Mouse (Mus musculus) CH12.LX (cell line): ENCODE measurements around the gene Atxn7l3. TPM values are rescaled to one million over a fixed set of nuclear protein-coding genes. Genes with fewer than 3 reads are reported as not detected.

Source experiments
- DNase-seq: peaks from one replicate; pipeline ENCODE4 v3.0.0-alpha.2; 2013; ENCODE audit errors: extremely low read depth
- H3K27ac ChIP-seq: 2 replicates; pipeline ENCODE4 v1.5.1; 2012; ENCODE audit warnings: low read depth, mild to moderate bottlenecking, control low read depth, moderate library complexity; ENCODE audit not compliant: insufficient read depth
- H3K27me3 ChIP-seq: replicated peaks from 2 replicates; pipeline ENCODE3; 2012; ENCODE audit warnings: inconsistent platforms
- H3K36me3 ChIP-seq, 2 experiments: replicated peaks in 1 of 2; 2 replicates each; pipeline versions ENCODE3 to v1.6.1; 2012; ENCODE audit warnings: inconsistent platforms in 1 of 2, low read length in 1 of 2, mild to moderate bottlenecking in 1 of 2, mixed read lengths in 1 of 2, moderate library complexity in 1 of 2; ENCODE audit not compliant: control insufficient read depth in 1 of 2, insufficient read depth in 1 of 2
- H3K4me1 ChIP-seq, 2 experiments: 2 replicates each; pipeline ENCODE4 v1.6.1; 2012; ENCODE audit warnings: inconsistent platforms in 1 of 2, moderate library complexity in 1 of 2; ENCODE audit not compliant: insufficient read depth in 2 of 2, control insufficient read depth in 1 of 2
- H3K4me2 ChIP-seq: 2 replicates; pipeline ENCODE4 v1.6.1; 2012; ENCODE audit warnings: low read depth, mild to moderate bottlenecking, control low read depth; ENCODE audit not compliant: poor library complexity, insufficient read depth, severe bottlenecking
- H3K4me3 ChIP-seq, 3 experiments: fragments of 150-350 bp in 1 of 3; sonication (generic) in 1 of 3; replicated peaks in 1 of 3; 2 replicates each; pipeline versions ENCODE3 to v1.5.1; 2011 to 2012; ENCODE audit warnings: low read depth in 2 of 3, low read length in 2 of 3, mild to moderate bottlenecking in 2 of 3, moderate library complexity in 2 of 3, control low read depth in 1 of 3, improper control_type of control experiment in 1 of 3, inconsistent platforms in 1 of 3, mixed read lengths in 1 of 3; ENCODE audit not compliant: poor library complexity in 1 of 3
- H3K79me2 ChIP-seq: replicated peaks from 2 replicates; pipeline ENCODE4 v1.6.1; 2012; ENCODE audit warnings: mild to moderate bottlenecking, moderate library complexity; ENCODE audit not compliant: control insufficient read depth, poor library complexity, insufficient read depth, severe bottlenecking; ENCODE audit errors: extremely low read depth
- H3K9ac ChIP-seq: 2 replicates; pipeline ENCODE4 v1.6.1; 2012; ENCODE audit warnings: low read depth, mild to moderate bottlenecking, control low read depth, moderate library complexity; ENCODE audit not compliant: insufficient read depth
- H3K9me3 ChIP-seq: replicated peaks from 2 replicates; pipeline ENCODE3; 2012; ENCODE audit warnings: low read length, inconsistent platforms, mixed read lengths
- ELF1 ChIP-seq: IDR thresholded peaks from 2 replicates; pipeline ENCODE4 v1.6.1; 2014; ENCODE audit warnings: low read depth, mild to moderate bottlenecking, inconsistent platforms, low read length, improper control_type of control experiment
- GABPA ChIP-seq: IDR thresholded peaks from 2 replicates; pipeline ENCODE4 v1.6.1; 2012; ENCODE audit warnings: low read depth, low read length, improper control_type of control experiment, inconsistent platforms; ENCODE audit not compliant: insufficient replicate concordance
- JUN ChIP-seq: IDR thresholded peaks from 2 replicates; pipeline ENCODE4 v1.6.1; 2011; ENCODE audit warnings: low read depth, mild to moderate bottlenecking, low read length, improper control_type of control experiment, moderate library complexity; ENCODE audit not compliant: insufficient read depth
- KAT2A ChIP-seq: IDR thresholded peaks from 2 replicates; pipeline ENCODE4 v1.6.1; 2012; ENCODE audit warnings: low read length, improper control_type of control experiment, inconsistent platforms; ENCODE audit not compliant: insufficient replicate concordance
- MAFK ChIP-seq: IDR thresholded peaks from 2 replicates; pipeline ENCODE4 v1.6.1; 2011; ENCODE audit warnings: low read length, improper control_type of control experiment; ENCODE audit not compliant: insufficient replicate concordance
- NELFE ChIP-seq: IDR thresholded peaks from 2 replicates; pipeline ENCODE4 v1.6.1; 2011; ENCODE audit warnings: low read depth, low read length, improper control_type of control experiment
- NRF1 ChIP-seq: IDR thresholded peaks from 2 replicates; pipeline ENCODE4 v1.6.1; 2014; ENCODE audit warnings: low read depth, mild to moderate bottlenecking, inconsistent platforms, low read length, improper control_type of control experiment, moderate library complexity
- RAD21 ChIP-seq: IDR thresholded peaks from 2 replicates; pipeline ENCODE4 v1.6.1; 2011; ENCODE audit warnings: low read depth, mild to moderate bottlenecking, low read length, improper control_type of control experiment, moderate library complexity
- RCOR1 ChIP-seq: conservative IDR thresholded peaks from 2 replicates; pipeline ENCODE4 v1.6.1; 2012; ENCODE audit warnings: low read depth, mild to moderate bottlenecking, inconsistent platforms, low read length, improper control_type of control experiment
- SIN3A ChIP-seq: IDR thresholded peaks from 2 replicates; pipeline ENCODE4 v1.6.1; 2012; ENCODE audit warnings: low read length, improper control_type of control experiment, inconsistent platforms
- TBP ChIP-seq: conservative IDR thresholded peaks from 2 replicates; pipeline ENCODE4 v1.6.1; 2011; ENCODE audit warnings: low read depth, low read length, improper control_type of control experiment
- UBTF ChIP-seq: IDR thresholded peaks from 2 replicates; pipeline ENCODE4 v1.6.1; 2012; ENCODE audit warnings: low read depth, mild to moderate bottlenecking, inconsistent platforms, low read length, improper control_type of control experiment, moderate library complexity
- USF1 ChIP-seq: IDR thresholded peaks from 2 replicates; pipeline ENCODE4 v1.6.1; 2014; ENCODE audit warnings: low read depth, mild to moderate bottlenecking, inconsistent platforms, low read length, improper control_type of control experiment
- ZKSCAN1 ChIP-seq: IDR thresholded peaks from 2 replicates; pipeline ENCODE4 v1.6.1; 2012; ENCODE audit warnings: low read depth, inconsistent platforms, low read length, improper control_type of control experiment, borderline replicate concordance
- dilution Hi-C: fragments of 300-500 bp; cut with MboI; formaldehyde crosslinking; loops from 2 replicates; pipeline ENCODE4 v1.14.3; 2020; ENCODE audit warnings: low sequenced_read_pairs; ENCODE audit not compliant: extremely low pct_unique_long_range_greater_than_20kb, extremely low pct_ligation_motif_present
- in situ Hi-C: fragments of 300-500 bp; cut with MboI; formaldehyde crosslinking; loops from 3 replicates; pipeline ENCODE4 v1.14.3; 2019; ENCODE audit warnings: low sequenced_read_pairs, low pct_ligation_motif_present, low pct_unique_long_range_greater_than_20kb, mixed read lengths
- polyA plus RNA-seq: library from polyadenylated mRNA; unstranded; fragments of >175 nt; gene quantifications from 2 replicates; pipeline ENCODE4 v1.2.1, GENCODE M21; 2012; ENCODE audit warnings: low read depth; ENCODE audit not compliant: insufficient read length
- total RNA-seq, 2 experiments: library from RNA; depleted of rRNA; stranded (reverse); fragments of 300-350 nt in 1 of 2; fragments of >200 nt in 1 of 2; gene quantifications; 2 replicates each; pipeline ENCODE4 v1.2.3; 2012 to 2014

Gene Atxn7l3
- total and polyA plus RNA-seq, 3 experiments, result 40.7 to 59.0 (median 46.6) TPM

DNA sequence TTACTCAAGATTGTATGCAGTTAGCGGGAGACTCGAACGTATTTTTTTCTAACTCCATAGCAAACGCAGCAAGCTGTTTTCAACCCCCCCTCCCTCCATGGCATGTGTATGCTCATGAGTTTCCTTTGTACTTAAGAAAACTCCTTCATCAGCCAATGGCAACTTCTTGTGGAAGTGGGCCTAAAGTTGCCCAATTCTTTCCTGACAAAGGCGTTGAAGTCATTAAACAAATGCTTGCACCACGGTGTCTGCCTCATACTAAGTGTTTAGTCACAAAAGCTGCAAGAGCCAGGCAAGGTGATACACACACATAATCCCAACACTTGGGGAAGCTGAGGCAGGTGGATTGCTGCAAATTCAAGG, 50.2 kb downstream of the Atxn7l3 start:
- dilution Hi-C loops, result no loop called here
- Histone ChIP-seq H3K4me2 (no peak overlapping the region), H3K27ac (no peak overlapping the region)

GRCm38 (mm10) chr11:102245581-102246272, 50.7 kb downstream of the Atxn7l3 start:
- Histone ChIP-seq H3K27me3 (peaks cover 24% of the 10 kb centered on the region), H3K36me3 (peaks cover 0 to 4% of the 10 kb centered on the region in 2 experiments), H3K4me3 (no peak overlapping the region), H3K79me2 (peaks cover 3% of the 10 kb centered on the region; the same call in 1 of the 2 replicates), H3K4me1 (peaks cover 8 to 28% of the 10 kb centered on the region in 2 experiments), H3K9ac (no peak overlapping the region), H3K9me3 (peaks cover 11% of the 10 kb centered on the region), H3K27ac (no peak overlapping the region), H3K4me2 (peak overlapping the region; percentile 62; the same call in 1 of the 2 replicates)
- no peak for DNase-seq
- dilution Hi-C loops (no loop called here), in situ Hi-C loops (no loop called here)
- TF ChIP-seq ELF1 (no peak), NELFE (no peak), USF1 (no peak), NRF1 (no peak), MAFK (no peak), GABPA (no peak), KAT2A (no peak), RAD21 (no peak), ZKSCAN1 (no peak), RCOR1 (no peak), JUN (no peak)

More for the DNA sequence above, 50.2 kb downstream of the Atxn7l3 start:
- TF ChIP-seq TBP (no peak), SIN3A (no peak), UBTF (no peak), NRF1 (no peak), ELF1 (no peak)
- Histone ChIP-seq H3K79me2 (peaks cover 3% of the 10 kb centered on the region; the same call in 1 of the 2 replicates), H3K4me1 (peaks cover 8 to 28% of the 10 kb centered on the region in 2 experiments), H3K9me3 (peaks cover 11% of the 10 kb centered on the region), H3K4me3 (no peak overlapping the region), H3K36me3 (peaks cover 0 to 9% of the 10 kb centered on the region in 2 experiments), H3K27me3 (peaks cover 21% of the 10 kb centered on the region), H3K9ac (no peak overlapping the region)
- DNase-seq, result no peak
- in situ Hi-C loops, result no loop called here
